Mouse (Mus musculus) lung, embryonic 16.5 days (tissue): Measurements from ENCODE around the gene Atp5d. TPM values are rescaled to one million over a fixed set of nuclear protein-coding genes. Genes with fewer than 3 reads are reported as not detected.

Source experiments
- ATAC-seq: fragments of 200-750 bp; cut with Nextera tagmentation; 2 replicates; pipeline ENCODE4 v1.8.0; 2017; ENCODE audit warnings: low read depth, mild to moderate bottlenecking, moderate library complexity
- H3K27ac ChIP-seq: fragments of 300-500 bp; sonication (generic); 2 replicates; pipeline ENCODE4 v1.5.1; 2014; ENCODE audit warnings: mild to moderate bottlenecking, control low read depth, low read length
- H3K27me3 ChIP-seq: fragments of 300-500 bp; sonication (generic); 2 replicates; pipeline ENCODE4 v1.6.1; 2014; ENCODE audit warnings: low read depth, low read length, mixed read lengths; ENCODE audit not compliant: control insufficient read depth, insufficient read depth
- H3K36me3 ChIP-seq: fragments of 300-500 bp; sonication (generic); 2 replicates; pipeline ENCODE4 v1.6.1; 2014; ENCODE audit warnings: low read length; ENCODE audit not compliant: control insufficient read depth, insufficient read depth
- H3K4me1 ChIP-seq: fragments of 300-500 bp; sonication (generic); replicated peaks from 2 replicates; pipeline ENCODE4 v1.6.1; 2014; ENCODE audit warnings: low read length, mixed read lengths; ENCODE audit not compliant: control insufficient read depth, insufficient read depth
- H3K4me2 ChIP-seq: fragments of 300-500 bp; sonication (generic); 2 replicates; pipeline ENCODE4 v1.6.1; 2014; ENCODE audit warnings: low read depth, low read length, control low read depth
- H3K4me3 ChIP-seq: fragments of 300-500 bp; sonication (generic); 2 replicates; pipeline ENCODE4 v1.5.1; 2014; ENCODE audit warnings: mild to moderate bottlenecking, low read length, control low read depth
- H3K9ac ChIP-seq: fragments of 300-500 bp; sonication (generic); 2 replicates; pipeline ENCODE4 v1.6.1; 2014; ENCODE audit warnings: low read length, control low read depth
- H3K9me3 ChIP-seq: fragments of 300-500 bp; sonication (generic); 2 replicates; pipeline ENCODE4 v1.6.1; 2016; ENCODE audit warnings: low read length; ENCODE audit not compliant: control insufficient read depth
- WGBS: fragments of 180-500 bp; shearing (Covaris S2); extraction: QIAGEN DNeasy Blood & Tissue Kit; methylation state at CpG from one replicate; pipeline ENCODE4 v1.1.7; 2014; 5-methylcytosine and 5-hydroxymethylcytosine counted together
- polyA plus RNA-seq: library from polyadenylated mRNA; unstranded; fragments of >200 nt; fragmentation: Nextera tagmentation; extraction: Ambion mirVana; gene quantifications from 2 replicates; pipeline ENCODE4 v1.2.1, GENCODE M21; 2015

Gene Atp5d
- polyA plus RNA-seq, 1 experiment from 2014 or later: 534 TPM

- Histone ChIP-seq H3K4me2 (no peak overlapping the region), H3K27ac (no peak overlapping the region), H3K36me3 (peaks cover 51% of the 10 kb centered on the region), H3K9ac (no peak overlapping the region), H3K27me3 (no peaks in the 10 kb centered on the region), H3K9me3 (no peaks in the 10 kb centered on the region), H3K4me3 (no peak overlapping the region), H3K4me1 (no peaks in the 10 kb centered on the region; the same call in 1 of the 2 replicates)
- ATAC-seq: no peak
- 93% methylated on average over 8 of the region's 8 CpGs for WGBS
Observed at GRCm38 (mm10) chr10:80127920-80128319, 10.5 kb upstream of the Atp5d start.

GRCm38 (mm10) chr10:80129846-80130245 is 8.6 kb upstream of the Atp5d start:
- no peak for ATAC-seq
- 86% methylated on average over 9 of the region's 9 CpGs for WGBS
- no peaks in the 10 kb centered on the region for H3K27me3 ChIP-seq
- H3K9ac ChIP-seq: no peak overlapping the region
- H3K27ac ChIP-seq: no peak overlapping the region
- H3K4me3 ChIP-seq: no peak overlapping the region
- peaks cover 49% of the 10 kb centered on the region for H3K36me3 ChIP-seq
- peaks cover 4% of the 10 kb centered on the region; the same call in 1 of the 2 replicates for H3K4me1 ChIP-seq
- H3K9me3 ChIP-seq: no peaks in the 10 kb centered on the region
- no peak overlapping the region for H3K4me2 ChIP-seq

GRCm38 (mm10) chr10:80130403-80131031 is 7.9 kb upstream of the Atp5d start:
- WGBS: 69% methylated on average over 18 of the region's 18 CpGs
- Histone ChIP-seq H3K27ac (no peak overlapping the region), H3K9me3 (no peaks in the 10 kb centered on the region), H3K27me3 (peaks cover 4% of the 10 kb centered on the region; the same call in 1 of the 2 replicates), H3K4me1 (peaks cover 4% of the 10 kb centered on the region; the same call in 1 of the 2 replicates), H3K36me3 (peaks cover 52% of the 10 kb centered on the region), H3K4me3 (no peak overlapping the region), H3K9ac (no peak overlapping the region), H3K4me2 (no peak overlapping the region)
- no peak for ATAC-seq

- 27% methylated on average over 55 of the region's 55 CpGs for WGBS
- H3K9ac ChIP-seq: no peak overlapping the region
- no peak for ATAC-seq
- H3K4me2 ChIP-seq: peak overlapping the region; percentile 16; the same call in 1 of the 2 replicates
- peaks cover 11% of the 10 kb centered on the region for H3K27me3 ChIP-seq
- H3K4me3 ChIP-seq: no peak overlapping the region
- H3K4me1 ChIP-seq: peaks cover 7% of the 10 kb centered on the region; the same call in 1 of the 2 replicates
- H3K27ac ChIP-seq: no peak overlapping the region
- H3K36me3 ChIP-seq: peaks cover 48% of the 10 kb centered on the region
- no peaks in the 10 kb centered on the region for H3K9me3 ChIP-seq
Observed at GRCm38 (mm10) chr10:80131316-80131951, 7.0 kb upstream of the Atp5d start.

GRCm38 (mm10) chr10:80131952-80132350 is 6.5 kb upstream of the Atp5d start:
- Histone ChIP-seq H3K36me3 (peaks cover 45% of the 10 kb centered on the region), H3K27ac (no peak overlapping the region), H3K27me3 (peaks cover 16% of the 10 kb centered on the region), H3K9ac (no peak overlapping the region), H3K4me1 (peaks cover 10% of the 10 kb centered on the region; the same call in 1 of the 2 replicates), H3K4me2 (no peak overlapping the region), H3K9me3 (no peaks in the 10 kb centered on the region), H3K4me3 (no peak overlapping the region)
- WGBS: 56% methylated on average over 27 of the region's 27 CpGs
- ATAC-seq: no peak

GRCm38 (mm10) chr10:80133226-80133849 is 5.1 kb upstream of the Atp5d start:
- Histone ChIP-seq H3K4me2 (no peak overlapping the region), H3K36me3 (peaks cover 33% of the 10 kb centered on the region), H3K27ac (no peak overlapping the region), H3K9me3 (no peaks in the 10 kb centered on the region), H3K9ac (no peak overlapping the region; the same call in 1 of the 2 replicates), H3K4me3 (no peak overlapping the region), H3K4me1 (peaks cover 22% of the 10 kb centered on the region), H3K27me3 (peaks cover 28% of the 10 kb centered on the region)
- 57% methylated on average over 8 of the region's 8 CpGs for WGBS
- ATAC-seq: no peak

- Histone ChIP-seq H3K9ac (no peak overlapping the region), H3K4me2 (no peak overlapping the region), H3K4me3 (no peak overlapping the region), H3K27me3 (peaks cover 34% of the 10 kb centered on the region), H3K36me3 (peaks cover 26% of the 10 kb centered on the region), H3K4me1 (peaks cover 29% of the 10 kb centered on the region), H3K9me3 (no peaks in the 10 kb centered on the region), H3K27ac (no peak overlapping the region)
- WGBS: 80% methylated on average over 9 of the region's 9 CpGs
- ATAC-seq: no peak
Observed at GRCm38 (mm10) chr10:80134421-80134820, 4.0 kb upstream of the Atp5d start.

- Histone ChIP-seq H3K36me3 (peaks cover 20% of the 10 kb centered on the region), H3K4me1 (peaks cover 30% of the 10 kb centered on the region), H3K9ac (no peak overlapping the region), H3K9me3 (no peaks in the 10 kb centered on the region), H3K4me3 (no peak overlapping the region), H3K27ac (no peak overlapping the region), H3K27me3 (peaks cover 34% of the 10 kb centered on the region), H3K4me2 (no peak overlapping the region)
- WGBS: 84% methylated on average over 10 of the region's 10 CpGs
- ATAC-seq: no peak
Observed at GRCm38 (mm10) chr10:80135161-80135560, 3.3 kb upstream of the Atp5d start.

- no peak overlapping the region for H3K4me2 ChIP-seq
- no peaks in the 10 kb centered on the region for H3K9me3 ChIP-seq
- WGBS: 90% methylated on average over 1 of the region's 1 CpGs
- H3K9ac ChIP-seq: no peak overlapping the region
- no peak overlapping the region for H3K4me3 ChIP-seq
- peaks cover 16% of the 10 kb centered on the region for H3K36me3 ChIP-seq
- H3K27ac ChIP-seq: no peak overlapping the region
- ATAC-seq: no peak
- H3K4me1 ChIP-seq: peaks cover 30% of the 10 kb centered on the region
- H3K27me3 ChIP-seq: peaks cover 34% of the 10 kb centered on the region
Observed at GRCm38 (mm10) chr10:80135641-80136040, 2.8 kb upstream of the Atp5d start.
